Mouse (Mus musculus) liver, adult 2 months (tissue): ENCODE results near the gene Cdkl4. TPM values are rescaled to one million over a fixed set of nuclear protein-coding genes. Genes with fewer than 3 reads are reported as not detected.

Experiments used
- DNase-seq: peaks from one replicate; pipeline ENCODE4 v3.0.0-alpha.2; 2011; ENCODE audit warnings: low read depth, low spot score; ENCODE audit errors: extremely low read depth
- H3K27ac ChIP-seq: fragments of 200-500 bp; replicated peaks from 2 replicates; pipeline ENCODE4 v1.5.1; 2012; ENCODE audit warnings: low read depth, mild to moderate bottlenecking, control low read depth, inconsistent platforms, low read length; ENCODE audit not compliant: insufficient read depth
- H3K27me3 ChIP-seq: fragments of 200-500 bp; 2 replicates; pipeline ENCODE4 v1.6.1; 2012; ENCODE audit warnings: mild to moderate bottlenecking, moderate library complexity, low read length, inconsistent platforms; ENCODE audit not compliant: control insufficient read depth, insufficient read depth
- H3K36me3 ChIP-seq: fragments of 200-500 bp; 2 replicates; pipeline ENCODE4 v1.6.1; 2012; ENCODE audit warnings: low read length, inconsistent platforms; ENCODE audit not compliant: control insufficient read depth, insufficient read depth
- H3K4me1 ChIP-seq: fragments of 200-500 bp; 2 replicates; pipeline ENCODE4 v1.6.1; 2011; ENCODE audit warnings: low read length; ENCODE audit not compliant: control insufficient read depth, insufficient read depth
- H3K4me3 ChIP-seq: fragments of 200-500 bp; 2 replicates; pipeline ENCODE4 v1.5.1; 2011; ENCODE audit warnings: low read depth, mild to moderate bottlenecking, control low read depth, low read length, moderate library complexity; ENCODE audit not compliant: insufficient read depth
- H3K79me2 ChIP-seq: fragments of 200-500 bp; 2 replicates; pipeline ENCODE4 v1.6.1; 2012; ENCODE audit warnings: inconsistent platforms, mild to moderate bottlenecking, low read length, moderate library complexity; ENCODE audit not compliant: control insufficient read depth, insufficient read depth
- H3K9ac ChIP-seq: fragments of 200-500 bp; 2 replicates; pipeline ENCODE4 v1.6.1; 2012; ENCODE audit warnings: low read depth, mild to moderate bottlenecking, control low read depth, inconsistent platforms, low read length
- CTCF ChIP-seq: fragments of 200-500 bp; IDR thresholded peaks from 2 replicates; pipeline ENCODE4 v1.5.1; 2011; ENCODE audit warnings: low read depth, low read length, control low read depth
- POLR2A ChIP-seq: fragments of 200-500 bp; IDR thresholded peaks from 2 replicates; pipeline ENCODE4 v1.6.1; 2011; ENCODE audit warnings: low read length, control low read depth; ENCODE audit not compliant: insufficient read depth; ENCODE audit errors: extremely low read depth
- WGBS: fragments of 180-500 bp; shearing (Covaris S2); methylation state at CpG from one replicate; pipeline ENCODE4 v1.1.7; 2018; 5-methylcytosine and 5-hydroxymethylcytosine counted together
- polyA plus RNA-seq: library from polyadenylated mRNA; depleted of rRNA; stranded (reverse); fragments of >200 nt; gene quantifications from 2 replicates; pipeline ENCODE4 v1.2.3, GENCODE M21; 2012
- total RNA-seq: library from RNA; depleted of rRNA; stranded (reverse); fragments of >200 nt; gene quantifications from 2 replicates; pipeline ENCODE4 v1.2.3, GENCODE M21; 2014

Cdkl4 gene
- total and polyA plus RNA-seq, 2 experiments: 0.09 to 0.13 TPM

- Histone ChIP-seq H3K27ac (no peak overlapping the region), H3K9ac (no peak overlapping the region), H3K27me3 (no peaks in the 10 kb centered on the region), H3K36me3 (peaks cover 60% of the 10 kb centered on the region), H3K79me2 (no peaks in the 10 kb centered on the region), H3K4me3 (no peak overlapping the region), H3K4me1 (no peaks in the 10 kb centered on the region)
- TF ChIP-seq POLR2A: no peak
- no peak for TF ChIP-seq CTCF
- WGBS: 93% methylated on average over 6 of the region's 6 CpGs
- DNase-seq: no peak
Observed at GRCm38 (mm10) chr17:80603806-80604205, 26.2 kb upstream of the Cdkl4 start.

GRCm38 (mm10) chr17:80603079-80603625, 25.5 kb upstream of the Cdkl4 start:
- no peak for TF ChIP-seq CTCF
- TF ChIP-seq POLR2A: no peak
- no peak for DNase-seq
- Histone ChIP-seq H3K36me3 (peaks cover 58% of the 10 kb centered on the region), H3K27me3 (no peaks in the 10 kb centered on the region), H3K4me1 (no peaks in the 10 kb centered on the region), H3K79me2 (no peaks in the 10 kb centered on the region), H3K4me3 (no peak overlapping the region), H3K9ac (no peak overlapping the region), H3K27ac (no peak overlapping the region)
- WGBS: 94% methylated on average over 19 of the region's 19 CpGs

- H3K36me3 ChIP-seq: peaks cover 59% of the 10 kb centered on the region
- H3K79me2 ChIP-seq: no peaks in the 10 kb centered on the region
- no peak overlapping the region for H3K27ac ChIP-seq
- TF ChIP-seq CTCF (peak; percentile 60), POLR2A (no peak)
- no peak overlapping the region for H3K9ac ChIP-seq
- no peaks in the 10 kb centered on the region for H3K4me1 ChIP-seq
- WGBS: 76% methylated on average over 13 of the region's 13 CpGs
- no peak overlapping the region for H3K4me3 ChIP-seq
- no peaks in the 10 kb centered on the region for H3K27me3 ChIP-seq
- DNase-seq: peak; percentile 9
Observed at GRCm38 (mm10) chr17:80601371-80601770, 23.8 kb upstream of the Cdkl4 start.

GRCm38 (mm10) chr17:80583051-80583450, 5.4 kb upstream of the Cdkl4 start:
- no peak for DNase-seq
- Histone ChIP-seq H3K4me1 (no peaks in the 10 kb centered on the region), H3K27ac (no peak overlapping the region), H3K9ac (no peak overlapping the region), H3K36me3 (peaks cover 35% of the 10 kb centered on the region), H3K27me3 (no peaks in the 10 kb centered on the region), H3K79me2 (no peaks in the 10 kb centered on the region), H3K4me3 (no peak overlapping the region)
- WGBS: 95% methylated on average over 6 of the region's 6 CpGs
- no peak for TF ChIP-seq POLR2A
- TF ChIP-seq CTCF: no peak

- no peak for DNase-seq
- 84% methylated on average over 6 of the region's 6 CpGs for WGBS
- Histone ChIP-seq H3K4me3 (no peak overlapping the region), H3K79me2 (no peaks in the 10 kb centered on the region), H3K36me3 (peaks cover 33% of the 10 kb centered on the region), H3K4me1 (no peaks in the 10 kb centered on the region; the same call in 1 of the 2 replicates), H3K9ac (no peak overlapping the region), H3K27ac (no peak overlapping the region), H3K27me3 (no peaks in the 10 kb centered on the region)
- no peak for TF ChIP-seq CTCF
- no peak for TF ChIP-seq POLR2A
Observed at GRCm38 (mm10) chr17:80579901-80580300, 2.3 kb upstream of the Cdkl4 start.

- Histone ChIP-seq H3K79me2 (no peaks in the 10 kb centered on the region), H3K27me3 (no peaks in the 10 kb centered on the region), H3K36me3 (peaks cover 28% of the 10 kb centered on the region), H3K9ac (no peak overlapping the region), H3K4me3 (no peak overlapping the region), H3K4me1 (no peaks in the 10 kb centered on the region; the same call in 1 of the 2 replicates), H3K27ac (no peak overlapping the region)
- 94% methylated on average over 9 of the region's 9 CpGs for WGBS
- no peak for DNase-seq
- TF ChIP-seq POLR2A (no peak), CTCF (no peak)
Observed at GRCm38 (mm10) chr17:80579089-80579488, 1.5 kb upstream of the Cdkl4 start.
